Mouse (Mus musculus): Measurements from ENCODE around the gene Lrrc28. TPM values are rescaled to one million over a fixed set of nuclear protein-coding genes. Genes with fewer than 3 reads are reported as not detected.

Gene Lrrc28
- polyA plus RNA-seq, 1 experiment from 2014 or later, result 13.5 TPM

GRCm38 (mm10) chr7:67632380-67632779 lies 12.7 kb downstream of the Lrrc28 start:
- Histone ChIP-seq H3K4me2 (ENCODE audit: low read depth, low read length) (no peak overlapping the region), H3K9ac (ENCODE audit: low read length) (no peak overlapping the region), H3K4me1 (replicated peaks; ENCODE audit: control insufficient read depth, insufficient read depth, low read length) (no peaks in the 10 kb centered on the region), H3K36me3 (ENCODE audit: control insufficient read depth, insufficient read depth, low read length) (no peaks in the 10 kb centered on the region; the same call in 1 of the 2 replicates), H3K27me3 (ENCODE audit: control insufficient read depth, insufficient read depth, low read depth, low read length) (no peaks in the 10 kb centered on the region), H3K4me3 (ENCODE audit: low read length) (no peak overlapping the region), H3K9me3 (ENCODE audit: control insufficient read depth, low read length) (no peaks in the 10 kb centered on the region), H3K27ac (ENCODE audit: low read length) (no peak overlapping the region)
- WGBS, result 82% methylated on average over 5 of the region's 5 CpGs
- no peak for ATAC-seq (ENCODE audit: low read depth)

GRCm38 (mm10) chr7:67630817-67631216 lies 14.3 kb downstream of the Lrrc28 start:
- no peaks in the 10 kb centered on the region for H3K4me1 ChIP-seq (replicated peaks; ENCODE audit: control insufficient read depth, insufficient read depth, low read length)
- H3K4me3 ChIP-seq (ENCODE audit: low read length), result no peak overlapping the region
- ATAC-seq (ENCODE audit: low read depth), result peak; percentile 70; the same call in 1 of the 2 replicates
- H3K9ac ChIP-seq (ENCODE audit: low read length), result no peak overlapping the region
- H3K27me3 ChIP-seq (ENCODE audit: control insufficient read depth, insufficient read depth, low read depth, low read length), result no peaks in the 10 kb centered on the region
- H3K4me2 ChIP-seq (ENCODE audit: low read depth, low read length), result no peak overlapping the region
- WGBS, result 12% methylated on average over 2 of the region's 2 CpGs
- no peaks in the 10 kb centered on the region; the same call in 1 of the 2 replicates for H3K36me3 ChIP-seq (ENCODE audit: control insufficient read depth, insufficient read depth, low read length)
- H3K9me3 ChIP-seq (ENCODE audit: control insufficient read depth, low read length), result no peaks in the 10 kb centered on the region
- H3K27ac ChIP-seq (ENCODE audit: low read length), result no peak overlapping the region

- Histone ChIP-seq H3K4me3 (ENCODE audit: low read length) (no peak overlapping the region), H3K4me2 (ENCODE audit: low read depth, low read length) (no peak overlapping the region), H3K27ac (ENCODE audit: low read length) (no peak overlapping the region), H3K36me3 (ENCODE audit: control insufficient read depth, insufficient read depth, low read length) (no peaks in the 10 kb centered on the region; the same call in 1 of the 2 replicates), H3K4me1 (replicated peaks; ENCODE audit: control insufficient read depth, insufficient read depth, low read length) (no peaks in the 10 kb centered on the region), H3K9me3 (ENCODE audit: control insufficient read depth, low read length) (no peaks in the 10 kb centered on the region), H3K27me3 (ENCODE audit: control insufficient read depth, insufficient read depth, low read depth, low read length) (no peaks in the 10 kb centered on the region), H3K9ac (ENCODE audit: low read length) (no peak overlapping the region)
- ATAC-seq (ENCODE audit: low read depth), result no peak
- WGBS, result 48% methylated on average over 5 of the region's 5 CpGs
Measured at GRCm38 (mm10) chr7:67629681-67630080, 15.4 kb downstream of the Lrrc28 start.

- no peak overlapping the region for H3K9ac ChIP-seq (ENCODE audit: low read length)
- no peaks in the 10 kb centered on the region for H3K27me3 ChIP-seq (ENCODE audit: control insufficient read depth, insufficient read depth, low read depth, low read length)
- 88% methylated on average over 5 of the region's 5 CpGs for WGBS
- no peak overlapping the region for H3K4me3 ChIP-seq (ENCODE audit: low read length)
- H3K4me2 ChIP-seq (ENCODE audit: low read depth, low read length), result no peak overlapping the region
- H3K9me3 ChIP-seq (ENCODE audit: control insufficient read depth, low read length), result no peaks in the 10 kb centered on the region
- H3K27ac ChIP-seq (ENCODE audit: low read length), result no peak overlapping the region
- no peaks in the 10 kb centered on the region for H3K4me1 ChIP-seq (replicated peaks; ENCODE audit: control insufficient read depth, insufficient read depth, low read length)
- no peak for ATAC-seq (ENCODE audit: low read depth)
- no peaks in the 10 kb centered on the region for H3K36me3 ChIP-seq (ENCODE audit: control insufficient read depth, insufficient read depth, low read length)
Measured at GRCm38 (mm10) chr7:67626671-67627070, 18.4 kb downstream of the Lrrc28 start.

- H3K9me3 ChIP-seq (ENCODE audit: control insufficient read depth, low read length), result no peaks in the 10 kb centered on the region
- H3K9ac ChIP-seq (ENCODE audit: low read length), result no peak overlapping the region
- H3K27me3 ChIP-seq (ENCODE audit: control insufficient read depth, insufficient read depth, low read depth, low read length), result no peaks in the 10 kb centered on the region
- ATAC-seq (ENCODE audit: low read depth), result no peak
- 81% methylated on average over 3 of the region's 3 CpGs for WGBS
- H3K36me3 ChIP-seq (ENCODE audit: control insufficient read depth, insufficient read depth, low read length), result no peaks in the 10 kb centered on the region
- H3K4me2 ChIP-seq (ENCODE audit: low read depth, low read length), result no peak overlapping the region
- no peak overlapping the region for H3K27ac ChIP-seq (ENCODE audit: low read length)
- H3K4me1 ChIP-seq (replicated peaks; ENCODE audit: control insufficient read depth, insufficient read depth, low read length), result peaks cover under 1% of the 10 kb centered on the region
- no peak overlapping the region for H3K4me3 ChIP-seq (ENCODE audit: low read length)
Measured at GRCm38 (mm10) chr7:67622151-67622550, 22.9 kb downstream of the Lrrc28 start.

GRCm38 (mm10) chr7:67619836-67620235 lies 25.2 kb downstream of the Lrrc28 start:
- Histone ChIP-seq H3K9ac (ENCODE audit: low read length) (no peak overlapping the region), H3K9me3 (ENCODE audit: control insufficient read depth, low read length) (no peaks in the 10 kb centered on the region), H3K27me3 (ENCODE audit: control insufficient read depth, insufficient read depth, low read depth, low read length) (no peaks in the 10 kb centered on the region), H3K27ac (ENCODE audit: low read length) (no peak overlapping the region), H3K4me1 (replicated peaks; ENCODE audit: control insufficient read depth, insufficient read depth, low read length) (peaks cover 2% of the 10 kb centered on the region), H3K4me2 (ENCODE audit: low read depth, low read length) (no peak overlapping the region), H3K4me3 (ENCODE audit: low read length) (no peak overlapping the region), H3K36me3 (ENCODE audit: control insufficient read depth, insufficient read depth, low read length) (no peaks in the 10 kb centered on the region)
- no peak for ATAC-seq (ENCODE audit: low read depth)
- whole genome bisulfite sequencing, result 73% methylated on average over 4 of the region's 4 CpGs

- no peaks in the 10 kb centered on the region for H3K9me3 ChIP-seq (ENCODE audit: control insufficient read depth, low read length)
- ATAC-seq (ENCODE audit: low read depth), result no peak
- no peak overlapping the region for H3K9ac ChIP-seq (ENCODE audit: low read length)
- no peak overlapping the region for H3K4me2 ChIP-seq (ENCODE audit: low read depth, low read length)
- no peaks in the 10 kb centered on the region for H3K36me3 ChIP-seq (ENCODE audit: control insufficient read depth, insufficient read depth, low read length)
- H3K4me3 ChIP-seq (ENCODE audit: low read length), result no peak overlapping the region
- 86% methylated on average over 3 of the region's 3 CpGs for WGBS
- H3K27ac ChIP-seq (ENCODE audit: low read length), result no peak overlapping the region
- H3K4me1 ChIP-seq (replicated peaks; ENCODE audit: control insufficient read depth, insufficient read depth, low read length), result peaks cover 2% of the 10 kb centered on the region
- no peaks in the 10 kb centered on the region for H3K27me3 ChIP-seq (ENCODE audit: control insufficient read depth, insufficient read depth, low read depth, low read length)
Measured at GRCm38 (mm10) chr7:67618316-67618715, 26.8 kb downstream of the Lrrc28 start.

GRCm38 (mm10) chr7:67617646-67618045 lies 27.4 kb downstream of the Lrrc28 start:
- no peak for ATAC-seq (ENCODE audit: low read depth)
- no peak overlapping the region for H3K27ac ChIP-seq (ENCODE audit: low read length)
- no peaks in the 10 kb centered on the region for H3K27me3 ChIP-seq (ENCODE audit: control insufficient read depth, insufficient read depth, low read depth, low read length)
- peaks cover 2% of the 10 kb centered on the region for H3K4me1 ChIP-seq (replicated peaks; ENCODE audit: control insufficient read depth, insufficient read depth, low read length)
- H3K4me3 ChIP-seq (ENCODE audit: low read length), result no peak overlapping the region
- H3K9ac ChIP-seq (ENCODE audit: low read length), result no peak overlapping the region
- no peaks in the 10 kb centered on the region for H3K9me3 ChIP-seq (ENCODE audit: control insufficient read depth, low read length)
- H3K4me2 ChIP-seq (ENCODE audit: low read depth, low read length), result no peak overlapping the region
- WGBS, result 90% methylated on average over 10 of the region's 10 CpGs
- no peaks in the 10 kb centered on the region for H3K36me3 ChIP-seq (ENCODE audit: control insufficient read depth, insufficient read depth, low read length)

GRCm38 (mm10) chr7:67616890-67617289 lies 28.2 kb downstream of the Lrrc28 start:
- no peak for ATAC-seq (ENCODE audit: low read depth)
- H3K27me3 ChIP-seq (ENCODE audit: control insufficient read depth, insufficient read depth, low read depth, low read length), result no peaks in the 10 kb centered on the region
- no peak overlapping the region for H3K4me2 ChIP-seq (ENCODE audit: low read depth, low read length)
- H3K27ac ChIP-seq (ENCODE audit: low read length), result no peak overlapping the region
- WGBS, result 51% methylated on average over 4 of the region's 4 CpGs
- H3K9me3 ChIP-seq (ENCODE audit: control insufficient read depth, low read length), result no peaks in the 10 kb centered on the region
- no peak overlapping the region for H3K9ac ChIP-seq (ENCODE audit: low read length)
- H3K4me1 ChIP-seq (replicated peaks; ENCODE audit: control insufficient read depth, insufficient read depth, low read length), result peaks cover 2% of the 10 kb centered on the region
- no peaks in the 10 kb centered on the region for H3K36me3 ChIP-seq (ENCODE audit: control insufficient read depth, insufficient read depth, low read length)
- H3K4me3 ChIP-seq (ENCODE audit: low read length), result no peak overlapping the region

GRCm38 (mm10) chr7:67614464-67614861 lies 30.6 kb downstream of the Lrrc28 start:
- WGBS, result 86% methylated on average over 7 of the region's 7 CpGs
- no peak overlapping the region for H3K4me2 ChIP-seq (ENCODE audit: low read depth, low read length)
- H3K36me3 ChIP-seq (ENCODE audit: control insufficient read depth, insufficient read depth, low read length), result no peaks in the 10 kb centered on the region

More at GRCm38 (mm10) chr7:67614464-67614861, 30.6 kb downstream of the Lrrc28 start:
- H3K9ac ChIP-seq (ENCODE audit: low read length), result no peak overlapping the region
- H3K4me1 ChIP-seq (replicated peaks; ENCODE audit: control insufficient read depth, insufficient read depth, low read length), result peaks cover 2% of the 10 kb centered on the region
- H3K4me3 ChIP-seq (ENCODE audit: low read length), result no peak overlapping the region
- no peak overlapping the region for H3K27ac ChIP-seq (ENCODE audit: low read length)
- no peaks in the 10 kb centered on the region for H3K27me3 ChIP-seq (ENCODE audit: control insufficient read depth, insufficient read depth, low read depth, low read length)
- H3K9me3 ChIP-seq (ENCODE audit: control insufficient read depth, low read length), result no peaks in the 10 kb centered on the region
- ATAC-seq (ENCODE audit: low read depth), result no peak
